Mouse (Mus musculus) MEL (cell line): ENCODE measurements at regions not wholly inside any gene's neighbourhood (a gene's known extent, or its start where the extent isn't known, plus 50 kb on each side); places are given as distances from the start of the nearest gene placed in this dataset.

Experiments
- DNase-seq: peaks from one replicate; pipeline ENCODE4 v3.0.0; 2011; ENCODE audit warnings: low read depth, low spot score
- H3K27ac ChIP-seq: 2 replicates; pipeline ENCODE4 v1.5.1; 2012; ENCODE audit warnings: low read depth, mild to moderate bottlenecking, control low read depth, low read length, moderate library complexity; ENCODE audit not compliant: control insufficient read depth
- H3K27me3 ChIP-seq, 2 experiments: fragments of 150-350 bp in 1 of 2; sonication (generic) in 1 of 2; 2 replicates each; pipeline ENCODE4 v1.6.1; 2012; ENCODE audit warnings: low read length in 2 of 2, mild to moderate bottlenecking in 2 of 2, improper control_type of control experiment in 1 of 2, moderate library complexity in 1 of 2; ENCODE audit not compliant: insufficient read depth in 2 of 2, control insufficient read depth in 1 of 2
- H3K36me3 ChIP-seq, 2 experiments: 2 replicates each; pipeline ENCODE4 v1.6.1; 2012 to 2014; ENCODE audit warnings: low read length in 2 of 2, improper control_type of control experiment in 1 of 2, inconsistent platforms in 1 of 2, mild to moderate bottlenecking in 1 of 2; ENCODE audit not compliant: insufficient read depth in 2 of 2, control insufficient read depth in 1 of 2
- H3K4me1 ChIP-seq, 2 experiments: fragments of 150-350 bp in 1 of 2; sonication (generic) in 1 of 2; 2 replicates each; pipeline ENCODE4 v1.6.1; 2012; ENCODE audit warnings: low read length in 2 of 2, improper control_type of control experiment in 1 of 2, mild to moderate bottlenecking in 1 of 2; ENCODE audit not compliant: insufficient read depth in 2 of 2, control insufficient read depth in 1 of 2
- H3K4me3 ChIP-seq, 2 experiments: fragments of 150-350 bp in 1 of 2; sonication (generic) in 1 of 2; 2 replicates each; pipeline ENCODE4 v1.5.1; 2012; ENCODE audit warnings: low read depth in 2 of 2, low read length in 2 of 2, mild to moderate bottlenecking in 2 of 2, moderate library complexity in 2 of 2, control low read depth in 1 of 2, improper control_type of control experiment in 1 of 2; ENCODE audit not compliant: control insufficient read depth in 1 of 2, insufficient read depth in 1 of 2
- H3K79me2 ChIP-seq: 2 replicates; pipeline ENCODE4 v1.6.1; 2012; ENCODE audit warnings: mild to moderate bottlenecking, low read length, moderate library complexity; ENCODE audit not compliant: control insufficient read depth, poor library complexity, insufficient read depth
- H3K9ac ChIP-seq: 2 replicates; pipeline ENCODE4 v1.6.1; 2012; ENCODE audit warnings: low read depth, mild to moderate bottlenecking, control low read depth, low read length, moderate library complexity; ENCODE audit not compliant: control insufficient read depth, poor library complexity, severe bottlenecking
- H3K9me3 ChIP-seq: fragments of 150-350 bp; sonication (generic); replicated peaks from 2 replicates; pipeline ENCODE4 v1.6.1; 2012; ENCODE audit warnings: mild to moderate bottlenecking, low read length, improper control_type of control experiment, moderate library complexity; ENCODE audit not compliant: insufficient read depth
- BHLHE40 ChIP-seq: IDR thresholded peaks from 2 replicates; pipeline ENCODE4 v1.6.1; 2012; ENCODE audit warnings: low read depth, mild to moderate bottlenecking, inconsistent platforms, low read length, improper control_type of control experiment, borderline replicate concordance
- CTCF ChIP-seq, 3 experiments: IDR thresholded peaks in 2 of 3; conservative IDR thresholded peaks in 1 of 3; 2 replicates each; pipeline ENCODE4 v1.5.1; 2011 to 2012; ENCODE audit warnings: low read length in 3 of 3, low read depth in 2 of 3, mild to moderate bottlenecking in 2 of 3, improper control_type of control experiment in 1 of 3, inconsistent platforms in 1 of 3, mixed read lengths in 1 of 3, moderate library complexity in 1 of 3; ENCODE audit not compliant: control insufficient read depth in 1 of 3, insufficient read depth in 1 of 3, poor library complexity in 1 of 3, severe bottlenecking in 1 of 3
- ETS1 ChIP-seq: IDR thresholded peaks from 2 replicates; pipeline ENCODE4 v1.6.1; 2012; ENCODE audit warnings: low read depth, mild to moderate bottlenecking, inconsistent platforms, low read length, improper control_type of control experiment, moderate library complexity
- GABPA ChIP-seq: IDR thresholded peaks from 2 replicates; pipeline ENCODE4 v1.6.1; 2012; ENCODE audit warnings: low read depth, mild to moderate bottlenecking, inconsistent platforms, low read length, improper control_type of control experiment, moderate library complexity
- GATA1 ChIP-seq: IDR thresholded peaks from 2 replicates; pipeline ENCODE4 v1.6.1; 2011; ENCODE audit warnings: low read depth, low read length, improper control_type of control experiment
- HCFC1 ChIP-seq: IDR thresholded peaks from 2 replicates; pipeline ENCODE4 v1.6.1; 2012; ENCODE audit warnings: low read depth, mild to moderate bottlenecking, inconsistent platforms, low read length, improper control_type of control experiment, moderate library complexity
- KAT2A ChIP-seq: conservative IDR thresholded peaks from 2 replicates; pipeline ENCODE4 v1.6.1; 2012; ENCODE audit warnings: low read depth, low read length, improper control_type of control experiment, inconsistent platforms
- MAFK ChIP-seq: IDR thresholded peaks from 2 replicates; pipeline ENCODE4 v1.6.1; 2011; ENCODE audit warnings: low read depth, mild to moderate bottlenecking, low read length, improper control_type of control experiment, borderline replicate concordance
- MAX ChIP-seq: IDR thresholded peaks from 2 replicates; pipeline ENCODE4 v1.6.1; 2011; ENCODE audit warnings: low read length, improper control_type of control experiment
- MEF2A ChIP-seq: IDR thresholded peaks from 2 replicates; pipeline ENCODE4 v1.6.1; 2014; ENCODE audit warnings: low read depth, mild to moderate bottlenecking, inconsistent platforms, low read length, improper control_type of control experiment; ENCODE audit not compliant: poor library complexity, insufficient replicate concordance, severe bottlenecking; ENCODE audit errors: extremely low read depth
- MYB ChIP-seq: IDR thresholded peaks from 2 replicates; pipeline ENCODE4 v1.6.1; 2011; ENCODE audit warnings: mild to moderate bottlenecking, low read depth, low read length, improper control_type of control experiment
- MYC ChIP-seq: IDR thresholded peaks from 2 replicates; pipeline ENCODE4 v1.6.1; 2011; ENCODE audit warnings: low read depth, mild to moderate bottlenecking, low read length, improper control_type of control experiment, moderate library complexity
- NELFE ChIP-seq: IDR thresholded peaks from 2 replicates; pipeline ENCODE4 v1.6.1; 2011; ENCODE audit warnings: low read depth, low read length, improper control_type of control experiment
- NRF1 ChIP-seq: IDR thresholded peaks from 2 replicates; pipeline ENCODE4 v1.6.1; 2014; ENCODE audit warnings: low read depth, mild to moderate bottlenecking, inconsistent platforms, low read length, improper control_type of control experiment, moderate library complexity; ENCODE audit not compliant: poor library complexity, insufficient read depth, severe bottlenecking
- RAD21 ChIP-seq: IDR thresholded peaks from 2 replicates; pipeline ENCODE4 v1.6.1; 2011; ENCODE audit warnings: mild to moderate bottlenecking, low read depth, low read length, improper control_type of control experiment
- SIN3A ChIP-seq: IDR thresholded peaks from 2 replicates; pipeline ENCODE4 v1.6.1; 2012; ENCODE audit warnings: low read length, improper control_type of control experiment, inconsistent platforms
- SMC3 ChIP-seq: IDR thresholded peaks from 2 replicates; pipeline ENCODE4 v1.6.1; 2011; ENCODE audit warnings: low read depth, low read length, improper control_type of control experiment
- TAL1 ChIP-seq: IDR thresholded peaks from 2 replicates; pipeline ENCODE4 v1.6.1; 2012; ENCODE audit warnings: mild to moderate bottlenecking, inconsistent platforms, low read length, moderate library complexity, mixed read lengths
- TBP ChIP-seq: IDR thresholded peaks from 2 replicates; pipeline ENCODE4 v1.8.0; 2011; ENCODE audit warnings: low read depth, low read length, improper control_type of control experiment
- TCF12 ChIP-seq: IDR thresholded peaks from 2 replicates; pipeline ENCODE4 v1.6.1; 2014; ENCODE audit warnings: low read depth, mild to moderate bottlenecking, inconsistent platforms, low read length, improper control_type of control experiment, moderate library complexity
- UBTF ChIP-seq: IDR thresholded peaks from 2 replicates; pipeline ENCODE4 v1.6.1; 2012; ENCODE audit warnings: low read depth, mild to moderate bottlenecking, inconsistent platforms, low read length, improper control_type of control experiment, moderate library complexity, borderline replicate concordance; ENCODE audit not compliant: insufficient read depth
- USF2 ChIP-seq, 2 experiments: IDR thresholded peaks; 2 replicates each; pipeline ENCODE4 v1.6.1; 2011 to 2012; ENCODE audit warnings: improper control_type of control experiment in 2 of 2, low read length in 2 of 2, borderline replicate concordance in 1 of 2, inconsistent platforms in 1 of 2, low read depth in 1 of 2, mild to moderate bottlenecking in 1 of 2; ENCODE audit not compliant: insufficient read depth in 1 of 2
- ZC3H11A ChIP-seq: IDR thresholded peaks from 2 replicates; pipeline ENCODE4 v1.6.1; 2012; ENCODE audit warnings: low read depth, mild to moderate bottlenecking, inconsistent platforms, low read length, improper control_type of control experiment
- ZKSCAN1 ChIP-seq: IDR thresholded peaks from 2 replicates; pipeline ENCODE4 v1.6.1; 2012; ENCODE audit warnings: low read depth, mild to moderate bottlenecking, inconsistent platforms, low read length, improper control_type of control experiment, moderate library complexity
- ZNF384 ChIP-seq: IDR thresholded peaks from 2 replicates; pipeline ENCODE4 v1.6.1; 2012; ENCODE audit warnings: low read depth, mild to moderate bottlenecking, inconsistent platforms, low read length, improper control_type of control experiment

DNA sequence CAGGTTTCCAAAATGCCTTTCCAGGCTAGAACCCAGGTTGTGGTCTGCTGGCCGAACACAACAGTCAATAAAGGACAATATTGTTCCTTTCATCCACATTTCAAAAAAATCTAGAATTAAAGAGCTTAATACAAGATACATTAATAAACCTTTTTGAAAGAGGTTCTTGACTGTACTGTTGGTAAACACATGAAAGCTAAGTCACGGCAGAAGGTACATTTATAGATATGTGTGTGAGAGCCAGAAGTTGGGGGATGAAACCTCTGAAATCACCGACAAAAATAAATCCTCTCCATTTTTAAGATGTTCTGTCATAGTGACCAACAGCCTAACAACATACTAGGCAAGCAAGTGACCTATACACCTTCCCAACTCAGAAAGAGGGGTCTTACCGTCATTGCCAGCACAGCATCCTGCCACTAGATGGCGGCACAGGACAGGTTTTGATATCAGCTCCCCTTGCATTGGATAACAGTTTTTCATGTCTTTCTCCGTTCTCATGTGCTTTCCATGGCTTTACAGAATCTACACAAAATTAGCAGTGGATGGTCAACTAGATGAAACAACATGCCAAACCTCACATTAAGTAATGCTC lies 131.1 kb upstream of the Rapgef5 start (continued):
- no peak for TF ChIP-seq MYC
- TF ChIP-seq, all 39 proteins: peak for 5

DNA sequence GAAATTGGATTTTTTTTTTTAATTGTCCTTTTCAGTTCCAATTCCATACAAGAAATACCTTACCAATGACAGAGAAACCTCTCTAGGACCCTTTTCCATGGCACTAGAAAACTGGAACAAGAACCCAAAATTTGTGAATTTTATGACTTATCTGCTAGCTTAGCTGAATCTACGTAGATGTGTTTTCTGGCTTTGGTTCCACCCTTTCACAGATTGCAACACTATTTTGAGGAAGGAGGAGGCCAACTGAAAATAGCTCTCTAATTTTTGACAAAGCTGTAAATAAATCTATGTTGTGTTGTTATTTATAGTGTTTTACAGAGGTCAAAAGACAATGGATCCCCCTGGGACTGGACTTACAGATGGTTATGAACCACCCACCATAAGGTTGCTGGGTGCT lies 130.6 kb upstream of the Rapgef5 start:
- no peak overlapping the region for H3K27ac ChIP-seq
- H3K79me2 ChIP-seq, result no peaks in the 10 kb centered on the region
- H3K36me3 ChIP-seq, result no peaks in the 10 kb centered on the region
- H3K27me3 ChIP-seq, result no peaks in the 10 kb centered on the region
- no peak overlapping the region for H3K4me3 ChIP-seq
- no peak for DNase-seq
- H3K4me1 ChIP-seq, result no peaks in the 10 kb centered on the region
- no peak overlapping the region for H3K9ac ChIP-seq
- no peak for TF ChIP-seq MEF2A
- no peak for TF ChIP-seq ZC3H11A
- no peak for TF ChIP-seq CTCF (IDR thresholded peaks at IDR 0.05 in 2 of 3, conservative IDR thresholded peaks at IDR 0.05 in 1 of 3; ENCODE audit: control insufficient read depth in 1 of 3, insufficient read depth in 1 of 3, low read depth in 2 of 3, low read length in 3 of 3, poor library complexity in 1 of 3, severe bottlenecking in 1 of 3)
- TF ChIP-seq MAFK, result no peak
- TF ChIP-seq GABPA, result no peak
- no peak for TF ChIP-seq ETS1
- TF ChIP-seq USF2 (IDR thresholded peaks at IDR 0.05; ENCODE audit: borderline replicate concordance in 1 of 2, insufficient read depth in 1 of 2, low read depth in 1 of 2, low read length in 2 of 2), result no peak
- TF ChIP-seq RAD21, result no peak
- TF ChIP-seq ZNF384, result no peak
- TF ChIP-seq NELFE, result no peak
- no peak for TF ChIP-seq GATA1
- no peak for TF ChIP-seq HCFC1
- no peak for TF ChIP-seq TBP
- no peak for TF ChIP-seq KAT2A
- H3K9me3 ChIP-seq, result no peaks in the 10 kb centered on the region

DNA sequence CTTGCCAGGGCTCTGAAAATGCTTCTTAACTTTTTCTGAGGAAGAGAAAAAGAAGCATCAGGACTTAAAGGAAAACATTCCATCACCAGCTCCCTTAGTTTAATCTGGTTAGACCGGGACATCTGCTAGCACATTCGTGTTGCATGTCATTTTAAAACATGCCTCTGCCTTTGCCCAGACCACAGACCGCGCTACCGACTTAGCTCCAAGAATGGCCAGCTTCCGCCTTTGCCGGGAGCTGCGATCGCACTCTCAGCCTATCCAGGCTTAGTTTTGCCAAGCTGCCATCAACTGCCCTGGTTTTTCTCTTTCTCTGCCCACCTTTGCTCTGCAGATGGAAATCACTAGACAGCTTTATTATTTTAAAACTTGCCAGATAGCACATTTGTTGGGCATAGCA lies 129.3 kb upstream of the Rapgef5 start:
- Histone ChIP-seq H3K27ac (no peak overlapping the region), H3K27me3 (no peaks in the 10 kb centered on the region), H3K36me3 (no peaks in the 10 kb centered on the region), H3K79me2 (no peaks in the 10 kb centered on the region), H3K9ac (no peak overlapping the region), H3K4me1 (no peaks in the 10 kb centered on the region), H3K9me3 (no peaks in the 10 kb centered on the region), H3K4me3 (no peak overlapping the region)
- TF ChIP-seq NRF1 (no peak), SIN3A (no peak), UBTF (no peak), ETS1 (no peak), TAL1 (no peak), SMC3 (no peak), GABPA (no peak), MAX (no peak), BHLHE40 (no peak), ZKSCAN1 (no peak), ZNF384 (no peak), RAD21 (no peak), MYB (no peak), TCF12 (no peak)
- no peak for DNase-seq
